Mouse (Mus musculus): ENCODE measurements around the gene Mfsd12.

The Mfsd12 gene

GRCm38 (mm10) chr10:81356991-81357844 is at the start of gene Mfsd12:
Mfsd12 (plus strand) TSS chr10:81357491.
- DNase-seq (ENCODE audit: low spot score), result peak; percentile 95

- DNase-seq (ENCODE audit: low spot score), result no peak
Measured at GRCm38 (mm10) chr10:81309571-81309970, 47.7 kb upstream of the Mfsd12 start.

GRCm38 (mm10) chr10:81313581-81313980 is 43.7 kb upstream of the Mfsd12 start:
- DNase-seq (ENCODE audit: low spot score), result no peak

GRCm38 (mm10) chr10:81314201-81314600 is 43.1 kb upstream of the Mfsd12 start:
- no peak for DNase-seq (ENCODE audit: low spot score)

GRCm38 (mm10) chr10:81315587-81315986 is 41.7 kb upstream of the Mfsd12 start:
- DNase-seq (ENCODE audit: low spot score), result no peak

GRCm38 (mm10) chr10:81316338-81317060 is 40.8 kb upstream of the Mfsd12 start:
- DNase-seq (ENCODE audit: low spot score), result peak; percentile 58

- peak; percentile 77 for DNase-seq (ENCODE audit: low spot score)
Measured at GRCm38 (mm10) chr10:81317273-81317672, 40.0 kb upstream of the Mfsd12 start.

GRCm38 (mm10) chr10:81318589-81319329 is 38.5 kb upstream of the Mfsd12 start:
- DNase-seq (ENCODE audit: low spot score), result no peak

- DNase-seq (ENCODE audit: low spot score), result no peak
Measured at GRCm38 (mm10) chr10:81319330-81319699, 38.0 kb upstream of the Mfsd12 start.

- DNase-seq (ENCODE audit: low spot score), result peak; percentile 99
Measured at GRCm38 (mm10) chr10:81319741-81320549, 37.3 kb upstream of the Mfsd12 start.

- DNase-seq (ENCODE audit: low spot score), result peak; percentile 100
Measured at GRCm38 (mm10) chr10:81320550-81321347, 36.5 kb upstream of the Mfsd12 start, which contains the start of gene Cactin. Cactin (plus strand) TSS chr10:81321103.

- DNase-seq (ENCODE audit: low spot score), result no peak
Measured at GRCm38 (mm10) chr10:81321436-81321835, 35.9 kb upstream of the Mfsd12 start.

GRCm38 (mm10) chr10:81322444-81322843 is 34.8 kb upstream of the Mfsd12 start:
- no peak for DNase-seq (ENCODE audit: low spot score)

- DNase-seq (ENCODE audit: low spot score), result no peak
Measured at GRCm38 (mm10) chr10:81323141-81323775, 34.0 kb upstream of the Mfsd12 start.

- DNase-seq (ENCODE audit: low spot score), result no peak
Measured at GRCm38 (mm10) chr10:81323791-81324530, 33.3 kb upstream of the Mfsd12 start.

GRCm38 (mm10) chr10:81325176-81325575 is 32.1 kb upstream of the Mfsd12 start:
- no peak for DNase-seq (ENCODE audit: low spot score)

- no peak for DNase-seq (ENCODE audit: low spot score)
Measured at GRCm38 (mm10) chr10:81325781-81326180, 31.5 kb upstream of the Mfsd12 start.

- no peak for DNase-seq (ENCODE audit: low spot score)
Measured at GRCm38 (mm10) chr10:81326858-81327257, 30.4 kb upstream of the Mfsd12 start.

- DNase-seq (ENCODE audit: low spot score), result peak; percentile 35
Measured at GRCm38 (mm10) chr10:81327959-81328358, 29.3 kb upstream of the Mfsd12 start.
